Mouse (Mus musculus): ENCODE results near the gene Atp2b2.
A peak's percentile ranks its signal among the peaks of the same experiment; 100 is the strongest.

Gene Atp2b2

DNA sequence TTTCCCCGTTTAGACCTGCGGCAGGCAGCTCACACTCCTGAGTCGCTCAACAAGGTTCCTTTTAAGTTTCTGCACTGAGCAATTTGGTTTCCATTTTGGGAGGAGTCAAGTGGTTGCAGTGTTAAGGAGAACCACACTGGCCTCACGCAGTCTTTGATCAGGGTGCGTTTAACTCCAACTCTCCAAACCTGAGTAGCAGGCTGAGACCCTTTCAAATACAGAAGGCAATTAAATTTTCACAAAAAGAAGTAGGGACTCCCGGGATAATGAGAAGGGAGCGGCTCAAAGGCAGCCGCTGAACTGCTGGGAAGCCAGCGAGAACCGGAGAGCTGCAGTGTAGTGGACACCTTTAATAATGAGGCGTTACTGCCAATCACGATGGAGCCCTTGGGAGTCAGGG lies 100.1 kb downstream of the Atp2b2 start:
- DNase-seq (ENCODE audit: low read depth, low spot score), result no peak

DNA sequence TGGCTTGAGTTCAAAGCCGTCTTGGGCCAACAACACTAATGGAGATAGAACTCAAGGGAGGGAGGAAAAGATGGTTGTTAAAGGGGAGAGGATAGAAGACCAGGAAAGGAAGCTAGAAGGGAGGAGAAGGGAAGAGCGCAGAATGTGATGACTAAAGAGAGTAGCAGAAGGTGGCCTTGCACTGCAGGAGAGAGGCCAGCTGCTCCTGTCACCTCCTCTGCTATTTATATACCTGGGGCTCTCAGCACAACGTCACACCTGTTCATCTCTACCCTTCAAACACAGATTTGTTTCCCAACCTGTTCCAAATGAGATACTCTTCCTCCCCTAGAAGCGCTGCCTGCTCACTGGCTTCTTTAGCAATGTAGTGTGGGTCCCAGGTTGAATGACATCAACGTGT lies 101.1 kb downstream of the Atp2b2 start:
- DNase-seq (ENCODE audit: low read depth, low spot score), result no peak

DNA sequence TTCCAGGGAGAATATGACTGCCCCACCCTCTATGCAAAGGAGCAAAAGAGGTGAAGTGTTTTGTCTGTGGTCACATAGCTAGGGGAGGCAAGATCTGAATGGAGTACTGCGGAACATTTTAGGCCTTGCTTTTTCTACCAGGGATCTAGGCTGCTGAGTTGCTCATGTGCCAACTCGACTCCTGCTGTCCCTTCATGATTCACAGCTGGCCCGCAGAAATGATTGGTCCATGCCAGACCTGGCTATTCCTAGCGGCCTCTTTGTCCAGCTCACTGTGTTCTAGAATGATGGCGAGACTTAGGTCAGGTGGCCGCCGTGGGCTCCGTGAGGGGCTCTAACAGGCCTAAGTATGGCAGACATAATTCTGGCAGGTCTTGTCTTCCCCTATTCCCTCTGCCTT lies 103.0 kb downstream of the Atp2b2 start:
- DNase-seq (ENCODE audit: low read depth, low spot score), result no peak

GRCm38 (mm10) chr6:113936811-113937508 lies 105.5 kb downstream of the Atp2b2 start:
- peak; percentile 19 for DNase-seq (ENCODE audit: low read depth, low spot score)

DNA sequence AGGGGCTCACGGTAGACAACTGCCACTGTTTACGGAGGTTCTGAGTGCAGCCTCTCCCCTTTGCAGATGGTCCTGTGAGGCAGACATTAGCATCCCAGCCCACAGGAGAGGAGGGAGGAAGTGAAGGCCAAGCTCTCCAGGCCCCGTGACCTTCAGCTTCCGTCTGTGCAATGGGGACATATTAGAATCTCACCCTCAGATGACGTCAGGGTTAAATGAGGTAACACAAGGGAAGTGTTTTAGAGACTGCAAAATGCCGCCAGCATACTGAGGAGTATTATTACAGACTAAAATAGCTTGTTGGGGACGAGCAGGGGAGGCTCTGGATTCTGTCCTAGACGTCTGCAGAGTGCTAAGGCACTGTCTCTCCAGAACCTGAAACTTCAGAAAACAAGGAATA lies 106.3 kb downstream of the Atp2b2 start:
- no peak for DNase-seq (ENCODE audit: low read depth, low spot score)

- DNase-seq (ENCODE audit: low read depth, low spot score), result no peak
These were observed 107.7 kb downstream of the Atp2b2 start for GRCm38 (mm10) chr6:113934692-113935091.

GRCm38 (mm10) chr6:113933261-113934151 lies 108.9 kb downstream of the Atp2b2 start:
- no peak for DNase-seq (ENCODE audit: low read depth, low spot score)

DNA sequence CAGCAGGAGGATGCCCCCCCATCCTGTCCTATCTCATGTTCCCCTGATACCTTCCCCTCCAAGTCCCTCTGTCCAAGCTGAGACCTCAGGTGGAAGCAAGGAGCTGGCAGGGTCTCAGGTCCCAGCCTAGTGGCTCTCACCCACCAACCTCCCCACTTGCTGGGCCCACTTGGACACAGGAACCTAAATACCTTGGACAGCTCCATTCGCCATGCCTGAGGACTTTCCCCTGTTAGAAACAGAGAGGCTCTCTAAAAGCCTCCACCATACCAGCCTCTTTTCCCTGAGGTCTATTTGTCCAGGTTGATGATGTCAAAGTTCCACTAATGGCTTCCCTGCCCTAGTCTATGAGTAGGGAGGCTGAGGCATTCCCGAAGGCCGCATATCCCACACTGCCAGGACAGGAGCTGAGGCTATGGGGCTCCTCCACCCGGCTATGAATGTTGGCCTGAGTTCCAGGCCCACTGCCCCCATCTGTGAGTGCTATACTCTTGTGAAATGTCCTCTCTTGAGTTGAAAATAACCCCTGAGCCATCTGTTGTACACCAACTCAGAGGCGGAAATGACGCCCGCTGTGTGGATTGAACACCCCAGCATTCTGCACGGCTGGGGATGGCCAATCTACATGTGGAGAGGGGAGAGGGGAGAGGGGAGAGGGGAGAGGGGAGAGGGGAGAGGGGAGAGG lies 113.1 kb downstream of the Atp2b2 start:
- DNase-seq (ENCODE audit: low read depth, low spot score), result peak; percentile 16

DNA sequence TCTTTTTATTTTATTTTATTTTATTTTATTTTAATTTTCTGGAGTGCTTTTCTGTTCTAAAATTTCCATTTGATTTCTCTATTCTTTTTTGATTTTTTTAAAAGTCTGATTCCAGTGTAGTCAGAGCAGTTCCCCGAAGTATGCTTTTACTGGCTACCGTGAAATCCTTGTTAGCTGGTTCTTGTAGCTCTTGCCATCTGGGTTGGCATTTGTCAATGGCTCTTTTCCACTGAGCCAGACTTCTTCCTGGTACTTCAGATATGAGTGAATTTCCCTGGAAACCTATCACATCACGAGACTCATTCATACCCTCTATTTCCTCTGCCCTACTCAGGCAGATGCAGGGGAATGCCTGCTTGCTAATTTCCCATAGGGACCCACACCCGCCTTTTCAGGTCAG lies 119.2 kb downstream of the Atp2b2 start:
- DNase-seq (ENCODE audit: low read depth, low spot score), result no peak

DNA sequence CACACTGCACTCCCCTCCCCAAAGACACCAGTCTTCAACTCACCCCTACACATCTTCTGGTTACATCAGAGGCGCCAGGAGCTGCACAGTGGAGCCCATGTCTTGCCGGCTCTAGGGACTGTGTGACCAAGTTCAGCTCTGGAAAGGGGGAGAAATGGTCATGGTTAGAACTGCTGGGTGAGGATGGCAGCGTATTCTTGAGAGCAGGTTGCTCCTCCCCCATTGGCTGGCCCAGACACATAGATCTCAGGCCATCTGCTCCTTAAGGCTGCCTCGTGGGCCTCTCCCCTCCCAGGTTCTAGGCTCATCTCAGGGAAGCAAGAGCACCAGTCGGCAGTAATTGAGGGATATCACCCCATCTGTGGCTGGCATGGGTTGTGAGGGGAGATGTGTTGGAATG lies 121.9 kb downstream of the Atp2b2 start:
- no peak for DNase-seq (ENCODE audit: low read depth, low spot score)

GRCm38 (mm10) chr6:113912753-113913152 lies 129.7 kb downstream of the Atp2b2 start:
- no peak for DNase-seq (ENCODE audit: low read depth, low spot score)

DNA sequence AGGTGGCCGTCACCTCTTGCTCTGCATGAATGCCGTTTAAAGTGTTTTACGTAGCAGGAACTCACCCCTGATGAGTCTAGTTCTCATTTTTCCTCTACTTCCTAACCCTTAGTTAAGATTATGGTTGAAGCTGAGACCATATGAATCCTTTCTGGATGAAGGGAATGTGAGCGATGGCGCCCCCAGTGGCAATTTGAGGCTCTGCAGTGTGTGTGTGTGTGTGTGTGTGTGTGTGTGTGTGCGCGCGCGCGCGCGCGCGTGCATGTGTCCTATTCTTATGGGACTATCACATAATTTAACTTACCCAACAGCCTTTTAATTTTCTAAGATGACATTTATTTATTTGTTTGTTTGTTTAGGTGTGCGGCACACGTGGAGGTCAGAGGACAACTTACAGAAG lies 131.3 kb downstream of the Atp2b2 start:
- no peak for DNase-seq (ENCODE audit: low read depth, low spot score)

DNA sequence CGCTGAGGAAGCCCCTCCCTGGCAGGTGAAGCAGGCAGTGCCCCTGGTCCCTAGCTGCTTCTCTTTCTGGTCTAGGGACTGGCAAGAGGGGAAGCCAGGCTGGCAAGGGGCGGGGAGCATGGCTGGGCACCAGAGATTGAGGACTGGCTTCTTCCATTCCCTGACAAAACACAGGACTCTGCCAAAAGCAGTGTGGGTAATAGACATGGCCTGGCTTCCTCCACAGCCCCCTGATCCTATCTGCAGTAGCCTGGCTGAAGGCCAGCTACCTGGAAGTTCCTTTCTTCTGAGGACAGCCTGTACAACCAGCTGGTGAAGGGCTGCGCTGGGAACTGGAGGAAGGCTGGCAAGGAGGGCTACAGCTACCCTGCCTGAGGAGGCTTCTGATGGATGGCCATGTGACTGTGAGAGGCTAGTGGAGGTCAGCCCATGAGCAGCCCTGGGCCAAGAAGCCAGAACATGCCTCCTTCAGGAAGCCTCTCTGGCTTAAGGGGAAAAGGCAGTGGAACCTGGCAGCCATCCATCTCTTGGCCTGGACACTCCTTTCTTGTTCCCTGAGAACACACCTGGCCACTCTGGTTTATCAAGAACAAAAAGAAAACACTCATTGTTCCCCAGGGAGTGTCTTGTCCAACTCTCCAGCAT lies 131.9 kb downstream of the Atp2b2 start:
- no peak for DNase-seq (ENCODE audit: low read depth, low spot score)

- DNase-seq (ENCODE audit: low read depth, low spot score), result no peak
These were observed 132.6 kb downstream of the Atp2b2 start for GRCm38 (mm10) chr6:113909836-113910235.

DNA sequence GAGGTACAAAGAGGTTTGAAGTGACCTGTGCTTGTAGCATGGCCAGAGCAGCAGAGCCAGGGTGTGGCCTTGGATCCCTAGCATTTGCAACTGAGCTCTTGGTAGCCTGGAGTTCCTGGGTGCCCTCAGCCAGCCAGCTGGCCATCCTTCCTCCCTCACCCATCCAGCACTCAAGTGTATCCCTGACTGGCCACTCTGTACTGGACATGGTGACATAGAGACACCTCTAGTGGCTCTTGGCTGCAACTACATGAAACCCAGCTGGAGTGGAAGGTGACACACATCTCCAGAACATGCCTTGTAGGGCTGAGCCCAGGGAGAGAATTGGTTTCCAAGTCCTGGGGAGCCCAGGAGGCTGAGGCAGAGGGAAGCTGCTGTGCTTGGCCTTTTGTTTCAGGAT lies 134.3 kb downstream of the Atp2b2 start:
- no peak for DNase-seq (ENCODE audit: low read depth, low spot score)

GRCm38 (mm10) chr6:113904406-113904805 lies 138.0 kb downstream of the Atp2b2 start:
- no peak for DNase-seq (ENCODE audit: low read depth, low spot score)

DNA sequence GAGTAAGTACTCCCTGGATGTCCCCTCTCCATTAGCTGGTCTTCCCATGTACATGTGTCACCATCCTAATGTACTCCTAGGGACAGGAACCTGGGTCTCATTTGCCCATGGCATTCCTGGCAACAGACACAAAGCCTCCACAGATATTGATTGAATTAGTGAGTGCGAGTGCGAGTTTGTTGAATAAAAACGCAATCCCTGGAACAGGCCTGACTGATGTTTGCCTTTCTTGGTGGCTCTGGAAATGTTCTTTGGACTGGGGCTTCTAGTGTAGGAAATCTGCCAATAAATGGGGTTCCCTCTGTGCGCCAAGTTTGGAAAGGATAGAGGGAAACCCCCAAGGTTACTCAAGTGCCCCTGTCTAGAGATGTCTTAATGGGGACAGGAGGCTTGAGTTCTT lies 146.4 kb downstream of the Atp2b2 start:
- DNase-seq (ENCODE audit: low read depth, low spot score), result no peak

DNA sequence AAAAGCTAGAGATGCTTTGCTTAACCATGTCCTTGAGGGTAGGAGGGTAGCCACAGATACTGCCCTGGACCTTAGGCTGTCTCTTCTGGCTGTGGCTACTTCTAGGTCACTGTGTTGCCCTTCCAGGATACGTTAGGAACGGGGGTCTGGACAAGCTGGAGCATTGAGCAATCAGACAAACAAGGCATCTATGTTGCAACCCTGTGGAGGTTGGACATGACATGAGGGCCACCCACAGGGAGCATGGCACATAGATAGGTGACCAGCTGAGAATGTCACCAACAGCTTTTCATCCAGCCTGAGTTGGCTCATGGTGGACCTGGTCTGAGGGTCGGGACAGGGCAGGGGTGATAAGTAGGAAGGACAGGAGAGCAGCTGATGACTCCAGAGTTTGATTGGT lies 148.4 kb downstream of the Atp2b2 start:
- no peak for DNase-seq (ENCODE audit: low read depth, low spot score)

DNA sequence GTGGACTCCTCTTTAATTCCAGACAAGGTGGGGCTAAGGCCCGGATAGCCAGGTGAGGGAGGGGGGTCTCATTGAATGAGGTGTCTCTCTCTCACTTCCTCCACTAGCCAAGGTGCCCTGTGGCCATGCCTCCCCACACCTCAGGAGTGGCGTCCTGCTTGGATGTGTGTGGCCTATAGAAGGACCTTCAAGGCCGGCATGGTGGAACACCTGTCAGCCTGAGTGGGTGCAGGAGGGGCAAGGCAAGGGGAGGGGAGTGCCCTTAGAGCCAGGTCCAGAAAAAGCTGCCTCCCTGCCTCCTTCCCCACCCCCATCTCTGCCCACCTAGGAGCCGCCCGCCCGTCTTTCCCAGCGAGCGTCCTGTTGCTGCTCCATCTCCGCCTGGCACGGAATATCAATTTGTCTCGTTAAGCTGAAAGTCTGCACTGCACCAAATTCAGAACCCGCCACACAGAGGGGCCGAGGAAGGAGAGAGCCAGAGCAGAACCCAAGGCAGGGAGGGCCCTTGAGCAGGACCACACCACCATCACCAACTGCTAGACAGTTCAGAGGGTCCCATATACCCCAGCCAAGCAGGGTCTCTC lies 150.2 kb downstream of the Atp2b2 start:
- DNase-seq (ENCODE audit: low read depth, low spot score), result no peak

GRCm38 (mm10) chr6:113891225-113891967 lies 151.0 kb downstream of the Atp2b2 start:
- DNase-seq (ENCODE audit: low read depth, low spot score), result peak; percentile 27

DNA sequence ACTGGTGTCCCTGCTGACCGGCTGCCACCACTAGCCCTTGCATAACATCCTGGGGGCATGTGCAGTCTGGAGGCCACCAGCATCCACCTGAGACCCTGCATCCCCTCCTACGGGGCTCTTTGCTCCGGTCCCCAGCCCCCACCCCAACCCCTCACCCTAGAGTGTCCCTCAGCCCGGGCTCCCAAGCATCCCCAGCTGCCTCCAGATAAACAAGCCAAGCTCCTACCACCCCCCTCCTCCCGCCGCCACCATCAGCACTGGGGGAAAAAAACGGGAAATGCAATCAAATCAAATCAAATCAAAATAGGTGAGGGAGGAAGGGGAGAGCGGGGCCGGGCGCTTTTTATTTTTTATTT lies 151.6 kb downstream of the Atp2b2 start:
- no peak for DNase-seq (ENCODE audit: low read depth, low spot score)
